Mouse (Mus musculus) MEL (cell line): ENCODE data around the gene Cd24a.
A peak's percentile ranks its signal among the peaks of the same experiment; 100 is the strongest.

ENCODE experiments used
- CHD1 ChIP-seq: IDR thresholded peaks from 2 replicates; pipeline ENCODE4 v1.6.1; 2012; ENCODE audit warnings: low read depth, mild to moderate bottlenecking, inconsistent platforms, low read length, improper control_type of control experiment
- CTCF ChIP-seq, 3 experiments: IDR thresholded peaks in 2 of 3; conservative IDR thresholded peaks in 1 of 3; 2 replicates each; pipeline ENCODE4 v1.5.1; 2011 to 2012; ENCODE audit warnings: low read length in 3 of 3, low read depth in 2 of 3, mild to moderate bottlenecking in 2 of 3, improper control_type of control experiment in 1 of 3, inconsistent platforms in 1 of 3, mixed read lengths in 1 of 3, moderate library complexity in 1 of 3; ENCODE audit not compliant: control insufficient read depth in 1 of 3, insufficient read depth in 1 of 3, poor library complexity in 1 of 3, severe bottlenecking in 1 of 3
- E2F4 ChIP-seq: IDR thresholded peaks from 2 replicates; pipeline ENCODE4 v1.6.1; 2011; ENCODE audit warnings: low read depth, low read length, improper control_type of control experiment, borderline replicate concordance
- HCFC1 ChIP-seq: IDR thresholded peaks from 2 replicates; pipeline ENCODE4 v1.6.1; 2012; ENCODE audit warnings: low read depth, mild to moderate bottlenecking, inconsistent platforms, low read length, improper control_type of control experiment, moderate library complexity
- JUND ChIP-seq: IDR thresholded peaks from 2 replicates; pipeline ENCODE4 v1.6.1; 2011; ENCODE audit warnings: low read depth, mild to moderate bottlenecking, improper control_type of control experiment, low read length
- MAFK ChIP-seq: IDR thresholded peaks from 2 replicates; pipeline ENCODE4 v1.6.1; 2011; ENCODE audit warnings: low read depth, mild to moderate bottlenecking, low read length, improper control_type of control experiment, borderline replicate concordance
- POLR2A ChIP-seq, 2 experiments: IDR thresholded peaks; 2 replicates each; pipeline ENCODE4 v1.6.1; 2011 to 2012; ENCODE audit warnings: low read length in 2 of 2, mild to moderate bottlenecking in 2 of 2, control low read depth in 1 of 2, improper control_type of control experiment in 1 of 2, low read depth in 1 of 2, moderate library complexity in 1 of 2; ENCODE audit not compliant: control insufficient read depth in 1 of 2, insufficient read depth in 1 of 2, poor library complexity in 1 of 2
- ZC3H11A ChIP-seq: IDR thresholded peaks from 2 replicates; pipeline ENCODE4 v1.6.1; 2012; ENCODE audit warnings: low read depth, mild to moderate bottlenecking, inconsistent platforms, low read length, improper control_type of control experiment
- ZKSCAN1 ChIP-seq: IDR thresholded peaks from 2 replicates; pipeline ENCODE4 v1.6.1; 2012; ENCODE audit warnings: low read depth, mild to moderate bottlenecking, inconsistent platforms, low read length, improper control_type of control experiment, moderate library complexity

DNA sequence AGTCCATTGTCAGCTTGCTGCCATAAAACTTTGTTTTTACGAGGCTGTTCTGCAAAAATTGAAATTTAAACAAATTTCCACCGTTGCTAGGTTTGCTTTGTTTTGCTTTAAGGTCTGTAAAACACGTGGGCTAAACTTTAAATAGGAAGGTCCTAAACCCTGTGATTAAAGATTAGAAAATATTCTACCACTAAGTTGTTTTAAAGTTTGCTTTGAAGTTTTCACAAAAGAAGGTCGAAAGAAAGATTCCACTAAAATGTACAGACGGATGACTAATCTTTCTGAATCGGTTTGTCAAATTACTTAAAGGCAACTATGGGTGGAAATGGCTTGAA, at the start of gene Cd24a:
- TF ChIP-seq ZC3H11A (no peak), MAFK (no peak), E2F4 (no peak), POLR2A (IDR thresholded peaks at IDR 0.05; ENCODE audit: control insufficient read depth in 1 of 2, insufficient read depth in 1 of 2, low read depth in 1 of 2, low read length in 2 of 2, poor library complexity in 1 of 2) (no peak), JUND (no peak), CHD1 (no peak; the same call in 1 of the 2 replicates), CTCF (IDR thresholded peaks at IDR 0.05 in 2 of 3, conservative IDR thresholded peaks at IDR 0.05 in 1 of 3; ENCODE audit: control insufficient read depth in 1 of 3, insufficient read depth in 1 of 3, low read depth in 2 of 3, low read length in 3 of 3, poor library complexity in 1 of 3, severe bottlenecking in 1 of 3) (no peak), HCFC1 (peak; percentile 5; the same call in 1 of the 2 replicates), ZKSCAN1 (no peak)
